Mouse (Mus musculus) brain, adult 10 weeks (tissue): Measurements from ENCODE around the gene Gm16451. TPM values are rescaled to one million over a fixed set of nuclear protein-coding genes. Genes with fewer than 3 reads are reported as not detected.

Source experiments
- polyA plus RNA-seq: library from polyadenylated mRNA; stranded (reverse); fragments of 350-450 nt; fragmentation: Illumina TruSeq; extraction: RNeasy Lipid Tissue Mini Kit (QIAGEN cat#74804); gene quantifications from one replicate; pipeline ENCODE4 v1.2.3, GENCODE M21; 2015; ENCODE audit warnings: low read depth, low replicate concordance

Gene Gm16451
- not detected for polyA plus RNA-seq

GRCm38 (mm10) chr7:22118145-22118544 is at the start of gene Gm16451:
TSS of gene Gm16451 (minus strand) at chr7:22118245.

DNA sequence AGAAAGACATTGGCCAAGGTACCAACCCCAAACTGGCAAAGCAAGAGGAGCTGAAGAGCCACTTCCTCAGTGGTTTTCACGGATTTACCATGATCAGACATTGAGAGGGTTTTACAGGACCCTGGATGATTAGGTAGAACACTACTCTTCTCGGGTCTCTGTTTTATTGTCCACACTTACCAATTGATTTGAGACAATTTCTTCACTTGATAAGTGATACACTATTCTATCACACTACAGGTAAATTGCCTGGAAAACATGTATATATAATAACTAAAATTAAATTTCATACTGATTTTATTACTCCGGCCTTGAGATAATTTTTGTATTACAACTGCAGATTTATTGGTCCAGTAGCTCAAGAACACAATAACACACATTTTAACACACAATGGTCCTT is 45.9 kb upstream of the Gm16451 start, which contains the start of gene Vmn1r142:
TSS of gene Vmn1r142 (minus strand) at position 101 of the 400 bp plus-strand sequence.

DNA sequence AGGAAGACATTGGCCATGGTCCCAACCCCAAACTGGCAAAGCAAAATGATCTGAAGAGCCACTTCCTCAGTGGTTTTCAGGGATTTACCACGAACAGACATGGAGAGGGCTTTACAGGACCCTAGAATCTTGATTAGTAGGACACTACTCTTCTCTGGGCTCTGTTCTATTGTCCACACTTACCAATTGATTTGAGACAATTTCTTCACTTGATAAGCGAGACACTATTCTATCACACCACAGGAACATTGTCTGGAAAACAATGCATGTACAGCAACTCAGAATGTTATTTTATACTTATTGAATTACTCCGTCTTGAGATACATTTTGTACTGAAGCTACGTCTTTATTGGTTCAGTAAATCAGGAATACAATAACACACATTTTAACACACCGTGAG is 16.6 kb upstream of the Gm16451 start, which contains the start of gene Gm10666:
TSS of gene Gm10666 (minus strand) at position 101 of the 400 bp plus-strand sequence.

GRCm38 (mm10) chr7:22068757-22069156 is 49.3 kb downstream of the Gm16451 start, which contains the start of gene Vmn1r139:
TSS of gene Vmn1r139 (plus strand) at chr7:22069057.

Other genes with a start within 250 kb of the Gm16451 start
- not detected for gene Gm5891, start 197.0 kb downstream of the Gm16451 start, polyA plus RNA-seq
- not detected for gene Vmn1r137, start 123.7 kb downstream of the Gm16451 start, polyA plus RNA-seq
- not detected for gene Vmn1r138, start 89.3 kb downstream of the Gm16451 start, polyA plus RNA-seq
- gene Gm6176, start 61.9 kb downstream of the Gm16451 start, polyA plus RNA-seq: not detected
- gene Vmn1r139, start 49.2 kb downstream of the Gm16451 start, polyA plus RNA-seq: not detected
- not detected for gene Gm10666, start 16.5 kb upstream of the Gm16451 start, polyA plus RNA-seq
- gene Vmn1r142, start 45.8 kb upstream of the Gm16451 start, polyA plus RNA-seq: not detected
- gene Vmn1r143, start 71.1 kb upstream of the Gm16451 start, polyA plus RNA-seq: not detected
- not detected for gene Gm8653, start 83.0 kb upstream of the Gm16451 start, polyA plus RNA-seq
- not detected for gene Gm8453, start 111.2 kb upstream of the Gm16451 start, polyA plus RNA-seq
- gene Gm4187, start 211.5 kb upstream of the Gm16451 start, polyA plus RNA-seq: not detected